Mouse (Mus musculus) layer of hippocampus, postnatal 14 days (tissue): Measurements from ENCODE around the gene Olfr131. TPM values are rescaled to one million over a fixed set of nuclear protein-coding genes. Genes with fewer than 3 reads are reported as not detected.
"Not testable (repeated sequence)": the region's sequence is repeated elsewhere in the genome, so short reads cannot be mapped to it uniquely, and the experiment has no call there.

Experiments
- DNase-seq, 2 experiments: peaks; one replicate each; pipeline ENCODE4 v3.0.0; 2021 to 2022; ENCODE audit warnings: low spot score in 2 of 2, mixed read lengths in 1 of 2
- long read RNA-seq, 2 experiments: library from polyadenylated mRNA; stranded (forward); transcript quantifications; one replicate each; pipeline ENCODE4 v2.0.0; 2021
- total RNA-seq, 2 experiments: library from RNA; stranded (reverse); gene quantifications; 2 replicates each; pipeline ENCODE4 v1.2.3; 2021

The Olfr131 gene
- total RNA-seq, result not detected
- long read RNA-seq, experiment 1, result 0 reads
- long read RNA-seq, experiment 2, result 0 reads

DNA sequence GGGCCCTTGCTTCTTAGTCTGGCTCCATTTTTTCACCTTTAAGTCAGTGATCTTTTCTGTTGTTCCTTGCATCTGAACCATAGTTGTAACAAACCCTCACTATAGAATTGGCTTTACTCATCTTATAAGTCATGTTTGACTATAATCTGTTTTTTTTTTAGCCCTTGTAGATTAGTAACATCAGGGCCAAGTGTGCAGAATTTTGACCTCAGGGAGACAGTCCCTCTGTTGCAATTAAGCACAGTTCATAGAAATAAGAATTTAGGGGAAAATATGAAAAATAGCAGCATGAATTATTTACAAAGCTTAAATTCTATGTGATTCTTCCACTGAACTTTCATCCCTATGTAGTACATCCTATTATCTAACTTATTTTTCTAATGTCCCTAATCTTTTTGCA lies at the start of gene Olfr131:
Gene Olfr131, minus strand, starts transcription at position 101 of the 400 bp plus-strand sequence.
- DNase-seq, result no peak

DNA sequence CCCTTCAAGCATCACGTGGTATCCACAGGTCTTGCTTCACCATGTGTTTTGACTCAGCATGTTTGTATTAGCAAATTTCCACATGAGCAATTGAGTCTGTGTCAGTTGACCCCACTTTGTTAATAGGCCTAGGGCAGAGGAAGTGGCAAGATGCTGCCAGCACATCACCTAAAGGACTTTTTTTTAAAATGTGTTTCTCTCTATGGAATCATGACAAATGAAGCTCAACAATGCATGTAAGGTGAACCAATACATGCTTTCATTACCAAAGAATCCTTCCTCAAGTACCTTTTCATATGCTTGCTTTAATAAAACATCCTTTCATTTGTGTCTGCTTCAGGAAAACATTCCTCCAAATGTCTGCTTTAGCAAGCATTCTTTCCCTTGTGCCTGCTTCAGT lies 45.9 kb upstream of the Olfr131 start, which contains the start of gene Olfr132:
Gene Olfr132, minus strand, starts transcription at position 101 of the 400 bp plus-strand sequence.
- no peak for DNase-seq

DNA sequence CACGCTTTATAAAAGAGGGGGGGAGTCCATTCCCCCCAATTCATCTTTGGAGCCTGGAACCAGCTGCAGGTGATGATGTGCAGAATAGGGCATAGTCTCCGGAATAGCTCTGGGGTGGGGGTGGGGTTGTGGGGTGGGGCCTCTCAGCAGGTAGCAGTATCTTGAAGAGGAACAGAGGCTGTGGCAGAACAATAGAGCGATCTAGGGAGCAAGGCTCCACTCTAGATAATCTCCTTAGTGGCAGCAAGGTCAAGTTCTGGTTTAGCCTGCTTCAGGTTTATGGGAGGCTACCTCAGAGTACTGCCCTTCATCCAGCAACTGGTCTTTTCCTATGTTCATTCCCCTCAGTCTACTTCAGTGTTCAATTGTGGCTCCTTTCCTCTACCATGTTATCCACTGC lies 36.9 kb upstream of the Olfr131 start:
- not testable (repeated sequence) for DNase-seq

DNA sequence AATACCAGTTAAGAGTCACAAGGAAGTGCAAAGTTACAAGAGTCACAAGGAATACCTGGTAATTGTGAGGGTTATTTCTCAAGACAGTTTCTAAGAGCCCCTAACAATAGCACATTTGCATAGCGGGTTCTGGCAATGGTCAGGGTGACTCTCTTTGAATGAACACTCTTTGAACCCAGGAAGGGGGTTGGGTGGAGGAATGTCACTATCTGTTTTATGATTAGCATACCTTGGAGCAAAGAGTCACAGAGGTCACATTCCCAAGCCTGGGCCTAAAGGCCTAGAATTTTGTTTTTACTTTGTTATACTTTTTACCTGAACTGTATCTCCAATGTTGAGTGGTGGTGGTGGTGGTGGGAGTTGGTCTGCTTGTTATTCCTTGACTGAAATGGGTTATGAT lies 35.7 kb upstream of the Olfr131 start:
- DNase-seq, result not testable (repeated sequence)

DNA sequence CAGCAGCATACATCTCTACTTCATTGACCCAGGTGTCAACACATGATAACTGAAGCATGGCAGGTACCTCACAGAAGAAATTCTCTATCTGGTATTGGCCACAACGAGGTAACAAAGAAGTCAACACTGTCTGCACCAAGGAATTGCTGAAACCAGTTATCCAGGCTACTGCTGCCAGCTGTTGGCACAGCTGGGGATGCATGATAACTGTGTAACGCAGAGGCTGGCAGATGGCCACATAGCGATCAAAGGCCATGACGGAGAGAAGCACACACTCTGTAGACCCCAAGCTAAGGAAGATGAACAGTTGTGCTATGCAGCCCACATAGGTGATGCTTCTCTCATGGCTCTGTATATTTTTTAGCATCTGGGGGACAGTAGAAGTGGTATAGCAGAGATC lies 6.1 kb downstream of the Olfr131 start:
- DNase-seq, result no peak

DNA sequence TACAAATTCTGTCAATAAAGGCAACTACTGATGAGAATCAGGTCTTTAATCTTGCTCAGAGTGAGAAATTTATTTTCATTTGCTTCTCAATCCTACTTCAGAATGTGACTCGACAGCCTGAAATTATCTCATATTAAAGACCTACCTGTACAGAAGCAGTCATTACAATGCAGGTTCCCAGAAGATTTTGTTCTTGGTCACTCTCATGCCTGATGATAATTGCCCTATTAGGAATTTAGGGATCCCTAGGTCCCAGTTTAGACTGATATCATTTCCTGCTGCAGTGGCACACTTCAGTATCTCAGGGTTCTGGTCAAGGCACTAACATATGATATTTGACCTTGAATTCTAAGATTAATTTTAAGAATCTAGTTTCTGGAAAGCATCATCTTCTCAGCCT lies 24.9 kb downstream of the Olfr131 start, which contains the start of gene Olfr130:
Gene Olfr130, plus strand, starts transcription at position 301 of the 400 bp plus-strand sequence.
- no peak for DNase-seq

DNA sequence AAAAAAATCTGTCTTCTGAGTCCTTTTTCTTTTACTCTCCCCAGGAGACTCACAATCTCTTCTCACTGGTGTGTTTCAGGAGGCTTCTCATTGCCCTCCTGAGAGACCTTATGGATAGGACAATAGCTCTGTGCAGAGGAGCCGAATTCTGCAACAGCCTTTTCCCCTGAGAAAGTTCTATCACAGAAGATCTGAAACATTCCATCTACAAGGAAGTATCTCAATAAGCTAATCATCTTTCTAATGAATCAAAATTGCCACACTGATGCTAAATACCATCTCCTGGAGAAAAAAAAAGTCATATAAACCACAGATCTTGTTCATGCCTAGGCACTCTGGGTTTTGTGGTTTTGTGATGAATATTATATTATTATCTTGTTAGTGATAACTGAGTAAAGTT lies 28.5 kb downstream of the Olfr131 start, which contains the start of gene Olfr129:
Gene Olfr129, minus strand, starts transcription at position 101 of the 400 bp plus-strand sequence.
- DNase-seq, result no peak

Other genes starting within 250 kb of the Olfr131 start
- gene Olfr126, start 241.2 kb downstream of the Olfr131 start, total RNA-seq, result not detected
- not detected for gene Olfr127, start 188.3 kb downstream of the Olfr131 start, total RNA-seq
- gene Olfr128, start 168.1 kb downstream of the Olfr131 start, total RNA-seq, result not detected
- gene Olfr761, start 135.6 kb downstream of the Olfr131 start, total RNA-seq, result not detected
- gene Olfr129, start 28.6 kb downstream of the Olfr131 start, total RNA-seq, result not detected
- gene Olfr130, start 24.8 kb downstream of the Olfr131 start, total RNA-seq, result not detected
- gene Olfr132, start 45.8 kb upstream of the Olfr131 start, total RNA-seq, result not detected
- gene Olfr133, start 56.6 kb upstream of the Olfr131 start, total RNA-seq, result not detected
- not detected for gene Olfr134, start 82.7 kb upstream of the Olfr131 start, total RNA-seq
- gene Olfr135, start 115.6 kb upstream of the Olfr131 start, total RNA-seq, result not detected
- not detected for gene Olfr138, start 172.3 kb upstream of the Olfr131 start, total RNA-seq
- gene Olfr137, start 218.9 kb upstream of the Olfr131 start, total RNA-seq, result not detected
- gene Olfr136, start 241.1 kb upstream of the Olfr131 start, total RNA-seq, result not detected